Mouse (Mus musculus) midbrain, postnatal 0 days (tissue): ENCODE results near the gene Ttll4. TPM values are rescaled to one million over a fixed set of nuclear protein-coding genes. Genes with fewer than 3 reads are reported as not detected.
A peak's percentile ranks its signal among the peaks of the same experiment; 100 is the strongest.

Experiments used
- ATAC-seq: fragments of 200-750 bp; cut with Nextera tagmentation; 2 replicates; pipeline ENCODE4 v1.8.0; 2017; ENCODE audit warnings: moderate number of reproducible peaks, mild to moderate bottlenecking, moderate TSS enrichment, moderate library complexity; ENCODE audit not compliant: low FRiP score
- DNase-seq: peaks from one replicate; pipeline ENCODE4 v3.0.0-alpha.2; 2015; ENCODE audit warnings: low spot score
- H3K27ac ChIP-seq: fragments of 300-500 bp; sonication (generic); 2 replicates; pipeline ENCODE4 v1.5.1; 2014; ENCODE audit warnings: low read depth, mild to moderate bottlenecking, low read length, mixed read lengths
- H3K27me3 ChIP-seq: fragments of 300-500 bp; sonication (generic); 2 replicates; pipeline ENCODE4 v1.6.1; 2014; ENCODE audit warnings: low read length, control low read depth, mixed read lengths; ENCODE audit not compliant: insufficient read depth
- H3K36me3 ChIP-seq: fragments of 300-500 bp; sonication (generic); 2 replicates; pipeline ENCODE4 v1.6.1; 2014; ENCODE audit warnings: low read length, control low read depth, mixed read lengths; ENCODE audit not compliant: insufficient read depth
- H3K4me1 ChIP-seq: fragments of 300-500 bp; sonication (generic); 2 replicates; pipeline ENCODE4 v1.6.1; 2014; ENCODE audit warnings: mild to moderate bottlenecking, control low read depth, antibody characterized with exemption, low read length, mixed read lengths; ENCODE audit not compliant: insufficient read depth
- H3K4me2 ChIP-seq: fragments of 300-500 bp; sonication (generic); 2 replicates; pipeline ENCODE4 v1.6.1; 2014; ENCODE audit warnings: low read depth, mild to moderate bottlenecking, low read length, mixed read lengths; ENCODE audit not compliant: poor library complexity, severe bottlenecking
- H3K4me3 ChIP-seq: fragments of 300-500 bp; sonication (generic); 2 replicates; pipeline ENCODE4 v1.5.1; 2014; ENCODE audit warnings: low read depth, mild to moderate bottlenecking, low read length, moderate library complexity
- H3K9ac ChIP-seq: fragments of 300-500 bp; sonication (generic); replicated peaks from 2 replicates; pipeline ENCODE4 v1.6.1; 2014; ENCODE audit warnings: mild to moderate bottlenecking, low read length, moderate library complexity, mixed read lengths; ENCODE audit not compliant: poor library complexity, severe bottlenecking
- H3K9me3 ChIP-seq: fragments of 300-500 bp; sonication (generic); 2 replicates; pipeline ENCODE4 v1.6.1; 2016; ENCODE audit warnings: low read length, control low read depth
- CTCF ChIP-seq: IDR thresholded peaks from 2 replicates; pipeline ENCODE4 v1.5.1; 2016; ENCODE audit warnings: antibody characterized with exemption, mild to moderate bottlenecking
- WGBS: fragments of 180-500 bp; shearing (Covaris S2); extraction: QIAGEN DNeasy Blood & Tissue Kit; methylation state at CpG from one replicate; pipeline ENCODE4 v1.1.7; 2014; 5-methylcytosine and 5-hydroxymethylcytosine counted together
- polyA plus RNA-seq: library from polyadenylated mRNA; unstranded; fragments of >200 nt; fragmentation: Nextera tagmentation; extraction: Ambion mirVana; gene quantifications from 2 replicates; pipeline ENCODE4 v1.2.1, GENCODE M21; 2015
- total RNA-seq: library from RNA; depleted of rRNA; stranded (reverse); fragments of >200 nt; gene quantifications from 2 replicates; pipeline ENCODE4 v1.2.3, GENCODE M21; 2014; rRNA removed

The Ttll4 gene
- total and polyA plus RNA-seq, 2 experiments from 2014 or later, result 4.4 to 25.9 TPM

GRCm38 (mm10) chr1:74749301-74749700 is 87.8 kb downstream of the Ttll4 start:
- WGBS, result 70% methylated on average over 7 of the region's 7 CpGs
- ATAC-seq (no peak), DNase-seq (no peak)
- TF ChIP-seq CTCF, result no peak
- H3K27me3 ChIP-seq, result peaks cover 13% of the 10 kb centered on the region
- H3K4me3 ChIP-seq, result no peak overlapping the region
- H3K4me2 ChIP-seq, result no peak overlapping the region
- H3K27ac ChIP-seq, result no peak overlapping the region
- H3K4me1 ChIP-seq, result no peaks in the 10 kb centered on the region
- H3K36me3 ChIP-seq, result no peaks in the 10 kb centered on the region
- no peaks in the 10 kb centered on the region for H3K9me3 ChIP-seq
- no peak overlapping the region for H3K9ac ChIP-seq

- TF ChIP-seq CTCF, result no peak
- peak; percentile 14 for DNase-seq
- WGBS, result 84% methylated on average over 4 of the region's 4 CpGs
- no peak for ATAC-seq
- no peaks in the 10 kb centered on the region for H3K36me3 ChIP-seq
- H3K27ac ChIP-seq, result no peak overlapping the region
- H3K9me3 ChIP-seq, result no peaks in the 10 kb centered on the region
- no peak overlapping the region for H3K9ac ChIP-seq
- H3K4me3 ChIP-seq, result no peak overlapping the region
- peaks cover 13% of the 10 kb centered on the region for H3K27me3 ChIP-seq
- no peaks in the 10 kb centered on the region for H3K4me1 ChIP-seq
- no peak overlapping the region for H3K4me2 ChIP-seq
These were observed 89.1 kb downstream of the Ttll4 start for GRCm38 (mm10) chr1:74750683-74751082.

GRCm38 (mm10) chr1:74752150-74752549 is 90.6 kb downstream of the Ttll4 start:
- H3K4me2 ChIP-seq, result no peak overlapping the region
- 85% methylated on average over 8 of the region's 8 CpGs for WGBS

GRCm38 (mm10) chr1:74752833-74753232 is 91.3 kb downstream of the Ttll4 start:
- Histone ChIP-seq H3K27me3 (peaks cover 7% of the 10 kb centered on the region), H3K4me3 (no peak overlapping the region), H3K9ac (no peak overlapping the region), H3K27ac (no peak overlapping the region), H3K9me3 (no peaks in the 10 kb centered on the region), H3K4me1 (no peaks in the 10 kb centered on the region), H3K36me3 (no peaks in the 10 kb centered on the region), H3K4me2 (no peak overlapping the region)
- DNase-seq (no peak), ATAC-seq (no peak)
- TF ChIP-seq CTCF, result no peak
- WGBS, result 91% methylated on average over 3 of the region's 3 CpGs

More at GRCm38 (mm10) chr1:74752150-74752549, 90.6 kb downstream of the Ttll4 start:
- no peaks in the 10 kb centered on the region for H3K4me1 ChIP-seq
- ATAC-seq, result no peak
- H3K9me3 ChIP-seq, result no peaks in the 10 kb centered on the region
- TF ChIP-seq CTCF, result no peak
- H3K27ac ChIP-seq, result no peak overlapping the region
- no peak overlapping the region for H3K4me3 ChIP-seq
- DNase-seq, result no peak
- no peaks in the 10 kb centered on the region for H3K36me3 ChIP-seq
- no peak overlapping the region for H3K9ac ChIP-seq
- H3K27me3 ChIP-seq, result peaks cover 12% of the 10 kb centered on the region

Other genes starting within 250 kb of the Ttll4 start
- 40.3 and 40.8 TPM in 2 replicates for gene Cnot9, start 155.7 kb upstream of the Ttll4 start, total RNA-seq
- 43.0 and 47.4 TPM in 2 replicates for gene Cnot9, start 155.7 kb upstream of the Ttll4 start, polyA plus RNA-seq
- 4.9 and 9.4 TPM in 2 replicates for gene Plcd4, start 118.9 kb upstream of the Ttll4 start, total RNA-seq
- gene Plcd4, start 118.9 kb upstream of the Ttll4 start, polyA plus RNA-seq, result 7.1 and 7.3 TPM in 2 replicates
- gene Usp37, start 117.5 kb upstream of the Ttll4 start, total RNA-seq, result 19.3 and 25.7 TPM in 2 replicates
- 16.4 and 18.5 TPM in 2 replicates for gene Usp37, start 117.5 kb upstream of the Ttll4 start, polyA plus RNA-seq
- 14.2 and 16.4 TPM in 2 replicates for gene Zfp142, start 73.5 kb upstream of the Ttll4 start, total RNA-seq
- 4.4 and 7.8 TPM in 2 replicates for gene Zfp142, start 73.5 kb upstream of the Ttll4 start, polyA plus RNA-seq
- gene Bcs1l, start 73.5 kb upstream of the Ttll4 start, total RNA-seq, result 14.7 and 19.9 TPM in 2 replicates
- gene Bcs1l, start 73.5 kb upstream of the Ttll4 start, polyA plus RNA-seq, result 12.4 and 13.6 TPM in 2 replicates
- gene Rnf25, start 60.3 kb upstream of the Ttll4 start, total RNA-seq, result 60.0 and 60.8 TPM in 2 replicates
- gene Rnf25, start 60.3 kb upstream of the Ttll4 start, polyA plus RNA-seq, result 51.3 and 54.0 TPM in 2 replicates
- gene Stk36, start 60.3 kb upstream of the Ttll4 start, total RNA-seq, result 9.9 and 10.5 TPM in 2 replicates
- gene Stk36, start 60.3 kb upstream of the Ttll4 start, polyA plus RNA-seq, result 8.7 and 9.6 TPM in 2 replicates
- 4.4 TPM in 2 replicates for gene Cyp27a1, start 51.8 kb downstream of the Ttll4 start, total RNA-seq
- gene Cyp27a1, start 51.8 kb downstream of the Ttll4 start, polyA plus RNA-seq, result 2.3 and 2.6 TPM in 2 replicates
- gene Prkag3, start 87.5 kb downstream of the Ttll4 start, total RNA-seq, result 0.11 TPM in 1 of 2 replicates, not detected in the other
- gene Prkag3, start 87.5 kb downstream of the Ttll4 start, polyA plus RNA-seq, result 0.09 TPM in 1 of 2 replicates, not detected in the other
- 6.2 and 8.4 TPM in 2 replicates for gene Wnt6, start 110.1 kb downstream of the Ttll4 start, total RNA-seq
- gene Wnt6, start 110.1 kb downstream of the Ttll4 start, polyA plus RNA-seq, result 6.3 and 6.6 TPM in 2 replicates
- 0.09 and 0.82 TPM in 2 replicates for gene Wnt10a, start 129.8 kb downstream of the Ttll4 start, total RNA-seq
- 0.10 and 0.38 TPM in 2 replicates for gene Wnt10a, start 129.8 kb downstream of the Ttll4 start, polyA plus RNA-seq
- 64.0 and 70.2 TPM in 2 replicates for gene Cdk5r2, start 193.2 kb downstream of the Ttll4 start, total RNA-seq
- gene Cdk5r2, start 193.2 kb downstream of the Ttll4 start, polyA plus RNA-seq, result 15.4 and 17.8 TPM in 2 replicates
- 3.4 and 3.8 TPM in 2 replicates for gene Fev, start 223.7 kb downstream of the Ttll4 start, total RNA-seq
- 1.8 and 2.3 TPM in 2 replicates for gene Fev, start 223.7 kb downstream of the Ttll4 start, polyA plus RNA-seq
- gene Cryba2, start 231.4 kb downstream of the Ttll4 start, total RNA-seq, result not detected in 2 replicates
- gene Cryba2, start 231.4 kb downstream of the Ttll4 start, polyA plus RNA-seq, result 0.49 and 0.80 TPM in 2 replicates